Mouse (Mus musculus) lung, adult 2 months (tissue): ENCODE measurements around the gene Glt8d1. TPM values are rescaled to one million over a fixed set of nuclear protein-coding genes. Genes with fewer than 3 reads are reported as not detected.

Source experiments
- DNase-seq: peaks from one replicate; pipeline ENCODE4 v3.0.0; 2022
- H3K4me1 ChIP-seq: fragments of 200-500 bp; 2 replicates; pipeline ENCODE4 v1.6.1; 2011; ENCODE audit warnings: low read length; ENCODE audit not compliant: control insufficient read depth, insufficient read depth
- H3K4me3 ChIP-seq: fragments of 200-500 bp; replicated peaks from 2 replicates; pipeline ENCODE3; 2011; ENCODE audit warnings: low read depth, mild to moderate bottlenecking, control low read depth, low read length; ENCODE audit errors: extremely low read depth
- CTCF ChIP-seq: fragments of 200-500 bp; IDR thresholded peaks from 2 replicates; pipeline ENCODE4 v1.5.1; 2011; ENCODE audit warnings: mild to moderate bottlenecking, low read length, control low read depth; ENCODE audit not compliant: insufficient read depth
- POLR2A ChIP-seq: fragments of 200-500 bp; IDR thresholded peaks from 2 replicates; pipeline ENCODE4 v1.6.1; 2011; ENCODE audit warnings: low read depth, mild to moderate bottlenecking, control low read depth, low read length, borderline replicate concordance; ENCODE audit errors: extremely low read depth
- WGBS: fragments of 180-500 bp; shearing (Covaris S2); methylation state at CpG from one replicate; pipeline ENCODE4 v1.1.7; 2018; 5-methylcytosine and 5-hydroxymethylcytosine counted together
- polyA plus RNA-seq: library from polyadenylated mRNA; depleted of rRNA; stranded (reverse); fragments of >200 nt; gene quantifications from 2 replicates; pipeline ENCODE4 v1.2.3, GENCODE M21; 2012

The Glt8d1 gene
- polyA plus RNA-seq, 1 experiment: 21.6 TPM

- DNase-seq: no peak
- no peak overlapping the region for H3K4me3 ChIP-seq
- WGBS: 47% methylated on average over 2 of the region's 2 CpGs
- H3K4me1 ChIP-seq: peaks cover 3% of the 10 kb centered on the region; the same call in 1 of the 2 replicates
- TF ChIP-seq POLR2A (no peak), CTCF (no peak)
Observed at GRCm38 (mm10) chr14:31004527-31004926, 3.3 kb downstream of the Glt8d1 start.

GRCm38 (mm10) chr14:31006779-31007178 lies 5.6 kb downstream of the Glt8d1 start:
- 81% methylated on average over 5 of the region's 5 CpGs for WGBS
- H3K4me3 ChIP-seq: no peak overlapping the region
- no peak for TF ChIP-seq CTCF
- TF ChIP-seq POLR2A: no peak
- H3K4me1 ChIP-seq: no peaks in the 10 kb centered on the region
- no peak for DNase-seq

GRCm38 (mm10) chr14:31011588-31011987 lies 10.4 kb downstream of the Glt8d1 start:
- H3K4me1 ChIP-seq: no peaks in the 10 kb centered on the region

GRCm38 (mm10) chr14:31013928-31014327 lies 12.7 kb downstream of the Glt8d1 start:
- DNase-seq: no peak
- H3K4me1 ChIP-seq: no peaks in the 10 kb centered on the region
- WGBS: 94% methylated on average over 2 of the region's 2 CpGs
- no peak for TF ChIP-seq POLR2A
- no peak for TF ChIP-seq CTCF
- H3K4me3 ChIP-seq: no peak overlapping the region

More at GRCm38 (mm10) chr14:31011588-31011987, 10.4 kb downstream of the Glt8d1 start:
- TF ChIP-seq POLR2A (no peak), CTCF (no peak)
- no peak overlapping the region for H3K4me3 ChIP-seq
- WGBS: 91% methylated on average over 3 of the region's 3 CpGs
- DNase-seq: no peak

- peaks cover 4% of the 10 kb centered on the region for H3K4me1 ChIP-seq
- DNase-seq: no peak
- 83% methylated on average over 1 of the region's 1 CpGs for WGBS
- TF ChIP-seq CTCF: no peak
- TF ChIP-seq POLR2A: no peak
- no peak overlapping the region for H3K4me3 ChIP-seq
Observed at GRCm38 (mm10) chr14:31016063-31016462, 14.9 kb downstream of the Glt8d1 start.

- peaks cover 7% of the 10 kb centered on the region for H3K4me1 ChIP-seq
- H3K4me3 ChIP-seq: no peak overlapping the region
- TF ChIP-seq CTCF: peak; percentile 5; the same call in 1 of the 2 replicates
- no peak for TF ChIP-seq POLR2A
- no peak for DNase-seq
- 3% methylated on average over 2 of the region's 2 CpGs for WGBS
Observed at GRCm38 (mm10) chr14:31017854-31018253, 16.7 kb downstream of the Glt8d1 start.

- WGBS: under 1% methylated on average over 48 of the region's 53 CpGs
- DNase-seq: peak; percentile 93
- Histone ChIP-seq H3K4me3 (peak within 1 kb of the TSS; percentile 97), H3K4me1 (peaks cover 8% of the 10 kb centered on the region)
- peak; percentile 67; the same call in 1 of the 2 replicates for TF ChIP-seq POLR2A
- no peak for TF ChIP-seq CTCF
Observed at GRCm38 (mm10) chr14:31018860-31019291, 17.7 kb downstream of the Glt8d1 start, which contains the start of the genes Pbrm1 and Gnl3. TSS of gene Pbrm1 (plus strand) at chr14:31019138. TSS of gene Gnl3 (minus strand) at chr14:31019152.

- TF ChIP-seq CTCF (no peak), POLR2A (peak; percentile 53; the same call in 1 of the 2 replicates)
- no peak for DNase-seq
- Histone ChIP-seq H3K4me1 (peaks cover 8% of the 10 kb centered on the region), H3K4me3 (peak overlapping the region; percentile 97)
- WGBS: under 1% methylated on average over 55 of the region's 56 CpGs
Observed at GRCm38 (mm10) chr14:31019331-31020205, 18.4 kb downstream of the Glt8d1 start.

GRCm38 (mm10) chr14:31022579-31022978 lies 21.4 kb downstream of the Glt8d1 start:
- no peak for DNase-seq
- 15% methylated on average over 1 of the region's 1 CpGs for WGBS

More at GRCm38 (mm10) chr14:31022579-31022978, 21.4 kb downstream of the Glt8d1 start:
- TF ChIP-seq POLR2A: no peak
- TF ChIP-seq CTCF: no peak
- peaks cover 8% of the 10 kb centered on the region for H3K4me1 ChIP-seq
- no peak overlapping the region for H3K4me3 ChIP-seq
